Mouse (Mus musculus) erythroblast, embryonic 14.5 days (primary cell): ENCODE measurements around the gene Skint8.

Experiments used
- GATA1 ChIP-seq: IDR thresholded peaks from 2 replicates; pipeline ENCODE4 v1.6.1; 2012; ENCODE audit warnings: low read length, inconsistent platforms, mixed read lengths
- TAL1 ChIP-seq: IDR thresholded peaks from 3 replicates; pipeline ENCODE4 v1.6.1; 2012; ENCODE audit warnings: low read length, inconsistent platforms, mixed read lengths

DNA sequence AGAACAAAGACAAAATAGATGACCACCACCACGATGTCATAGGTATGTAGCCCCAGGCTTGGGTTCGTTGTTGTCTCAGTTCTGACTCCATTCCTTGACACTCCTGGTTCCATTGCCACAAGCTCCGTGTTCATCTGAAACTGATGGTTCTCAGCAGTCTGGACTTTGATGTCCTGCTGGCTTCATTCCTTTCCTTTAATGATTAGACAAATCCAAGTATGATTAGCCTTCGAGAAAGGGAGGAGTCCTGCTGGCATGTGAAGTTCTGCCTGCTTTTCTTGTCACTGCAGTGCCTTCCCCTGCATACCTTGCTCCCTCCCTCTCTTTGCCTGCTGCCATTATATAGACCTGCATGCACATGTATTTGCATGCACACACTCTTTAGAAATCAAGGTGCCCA lies 20.6 kb upstream of the Skint8 start:
- TF ChIP-seq TAL1 (no peak), GATA1 (no peak)
